Mouse (Mus musculus) brain, embryonic 14.5 days (tissue): Measurements from ENCODE around the gene Me3.

Experiments
- CTCF ChIP-seq: fragments of 200-500 bp; IDR thresholded peaks from 2 replicates; pipeline ENCODE4 v1.5.1; 2012; ENCODE audit warnings: inconsistent platforms, mild to moderate bottlenecking, moderate library complexity, borderline replicate concordance; ENCODE audit not compliant: insufficient read depth, insufficient read length; ENCODE audit errors: extremely low read depth
- POLR2A ChIP-seq: fragments of 200-500 bp; IDR thresholded peaks from 2 replicates; pipeline ENCODE4 v1.6.1; 2012; ENCODE audit warnings: mild to moderate bottlenecking, inconsistent platforms, borderline replicate concordance; ENCODE audit not compliant: poor library complexity, insufficient read depth, insufficient read length, severe bottlenecking; ENCODE audit errors: extremely low read depth

DNA sequence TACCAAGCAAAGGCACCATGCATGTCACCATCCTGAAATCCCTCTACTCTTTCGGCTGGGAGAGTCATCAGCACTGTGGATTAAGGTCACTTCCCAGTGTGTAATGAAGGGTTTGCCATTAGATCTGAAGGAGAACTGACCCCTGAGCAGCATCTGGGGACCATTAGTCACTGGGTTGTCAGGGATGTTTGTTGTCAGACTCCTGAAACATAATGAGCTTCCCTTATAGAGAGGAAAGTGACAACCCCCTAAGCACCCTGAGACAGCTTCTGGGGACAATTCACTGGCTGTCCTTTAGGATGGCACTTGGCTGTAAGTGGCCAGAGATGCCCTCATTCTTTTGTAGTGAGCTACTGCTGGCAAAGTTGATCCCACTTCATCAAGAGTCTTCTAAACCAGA lies 68.3 kb downstream of the Me3 start:
- no peak for TF ChIP-seq CTCF
- no peak for TF ChIP-seq POLR2A
